Mouse (Mus musculus): ENCODE measurements around the gene Cabin1. TPM values are rescaled to one million over a fixed set of nuclear protein-coding genes. Genes with fewer than 3 reads are reported as not detected.

The Cabin1 gene
- polyA plus RNA-seq, 1 experiment from 2014 or later = 30.7 TPM

- ATAC-seq (ENCODE audit: insufficient number of reproducible peaks, low FRiP score, low TSS enrichment, low read depth) (no peak), DNase-seq (ENCODE audit: low spot score) (no peak)
- no peaks in the 10 kb centered on the region for H3K36me3 ChIP-seq (ENCODE audit: control insufficient read depth, insufficient read depth, low read length)
- H3K4me3 ChIP-seq (ENCODE audit: low read depth, low read length) = no peak overlapping the region
- no peaks in the 10 kb centered on the region for H3K9me3 ChIP-seq (ENCODE audit: control insufficient read depth, low read length)
- no peak overlapping the region for H3K27ac ChIP-seq (replicated peaks; ENCODE audit: low read depth, low read length)
- no peaks in the 10 kb centered on the region for H3K27me3 ChIP-seq (ENCODE audit: control insufficient read depth, insufficient read depth, low read length)
- 90% methylated on average over 12 of the region's 12 CpGs for WGBS
- H3K9ac ChIP-seq (ENCODE audit: low read length) = no peak overlapping the region
- no peak overlapping the region for H3K4me2 ChIP-seq (ENCODE audit: low read depth, severe bottlenecking)
- H3K4me1 ChIP-seq (ENCODE audit: control insufficient read depth, insufficient read depth, low read length) = no peaks in the 10 kb centered on the region
These were observed 127.9 kb downstream of the Cabin1 start for GRCm38 (mm10) chr10:75636084-75636786.

- DNase-seq (ENCODE audit: low spot score) (peak; percentile 93), ATAC-seq (ENCODE audit: insufficient number of reproducible peaks, low FRiP score, low TSS enrichment, low read depth) (no peak)
- H3K27ac ChIP-seq (replicated peaks; ENCODE audit: low read depth, low read length) = no peak overlapping the region
- H3K4me3 ChIP-seq (ENCODE audit: low read depth, low read length) = no peak overlapping the region
- H3K9ac ChIP-seq (ENCODE audit: low read length) = no peak overlapping the region
- WGBS = 6% methylated on average over 9 of the region's 9 CpGs
- no peaks in the 10 kb centered on the region for H3K27me3 ChIP-seq (ENCODE audit: control insufficient read depth, insufficient read depth, low read length)
- no peaks in the 10 kb centered on the region for H3K9me3 ChIP-seq (ENCODE audit: control insufficient read depth, low read length)
- no peak overlapping the region for H3K4me2 ChIP-seq (ENCODE audit: low read depth, severe bottlenecking)
- no peaks in the 10 kb centered on the region for H3K36me3 ChIP-seq (ENCODE audit: control insufficient read depth, insufficient read depth, low read length)
- no peaks in the 10 kb centered on the region for H3K4me1 ChIP-seq (ENCODE audit: control insufficient read depth, insufficient read depth, low read length)
These were observed 128.5 kb downstream of the Cabin1 start for GRCm38 (mm10) chr10:75635693-75636055.

GRCm38 (mm10) chr10:75635019-75635692 is 129.0 kb downstream of the Cabin1 start:
- H3K4me2 ChIP-seq (ENCODE audit: low read depth, severe bottlenecking) = no peak overlapping the region
- H3K27me3 ChIP-seq (ENCODE audit: control insufficient read depth, insufficient read depth, low read length) = no peaks in the 10 kb centered on the region
- DNase-seq (ENCODE audit: low spot score) (no peak), ATAC-seq (ENCODE audit: insufficient number of reproducible peaks, low FRiP score, low TSS enrichment, low read depth) (no peak)
- WGBS = 68% methylated on average over 14 of the region's 14 CpGs
- no peaks in the 10 kb centered on the region for H3K36me3 ChIP-seq (ENCODE audit: control insufficient read depth, insufficient read depth, low read length)
- H3K9me3 ChIP-seq (ENCODE audit: control insufficient read depth, low read length) = no peaks in the 10 kb centered on the region
- no peak overlapping the region for H3K4me3 ChIP-seq (ENCODE audit: low read depth, low read length)
- H3K27ac ChIP-seq (replicated peaks; ENCODE audit: low read depth, low read length) = no peak overlapping the region
- H3K9ac ChIP-seq (ENCODE audit: low read length) = no peak overlapping the region
- no peaks in the 10 kb centered on the region for H3K4me1 ChIP-seq (ENCODE audit: control insufficient read depth, insufficient read depth, low read length)

- H3K9ac ChIP-seq (ENCODE audit: low read length) = no peak overlapping the region
- no peaks in the 10 kb centered on the region for H3K9me3 ChIP-seq (ENCODE audit: control insufficient read depth, low read length)
- H3K4me1 ChIP-seq (ENCODE audit: control insufficient read depth, insufficient read depth, low read length) = no peaks in the 10 kb centered on the region
- H3K4me3 ChIP-seq (ENCODE audit: low read depth, low read length) = no peak overlapping the region
- DNase-seq (ENCODE audit: low spot score) (no peak), ATAC-seq (ENCODE audit: insufficient number of reproducible peaks, low FRiP score, low TSS enrichment, low read depth) (no peak)
- H3K4me2 ChIP-seq (ENCODE audit: low read depth, severe bottlenecking) = no peak overlapping the region
- no peaks in the 10 kb centered on the region for H3K36me3 ChIP-seq (ENCODE audit: control insufficient read depth, insufficient read depth, low read length)
- H3K27ac ChIP-seq (replicated peaks; ENCODE audit: low read depth, low read length) = no peak overlapping the region
- 91% methylated on average over 8 of the region's 8 CpGs for WGBS
- H3K27me3 ChIP-seq (ENCODE audit: control insufficient read depth, insufficient read depth, low read length) = no peaks in the 10 kb centered on the region
These were observed 129.5 kb downstream of the Cabin1 start for GRCm38 (mm10) chr10:75634610-75635009.

GRCm38 (mm10) chr10:75633576-75634139 is 130.5 kb downstream of the Cabin1 start:
- 78% methylated on average over 13 of the region's 14 CpGs for WGBS
- no peak overlapping the region for H3K27ac ChIP-seq (replicated peaks; ENCODE audit: low read depth, low read length)
- DNase-seq (ENCODE audit: low spot score) (no peak), ATAC-seq (ENCODE audit: insufficient number of reproducible peaks, low FRiP score, low TSS enrichment, low read depth) (no peak)
- no peak overlapping the region for H3K4me3 ChIP-seq (ENCODE audit: low read depth, low read length)
- no peaks in the 10 kb centered on the region for H3K4me1 ChIP-seq (ENCODE audit: control insufficient read depth, insufficient read depth, low read length)
- H3K9me3 ChIP-seq (ENCODE audit: control insufficient read depth, low read length) = no peaks in the 10 kb centered on the region
- H3K36me3 ChIP-seq (ENCODE audit: control insufficient read depth, insufficient read depth, low read length) = no peaks in the 10 kb centered on the region
- no peak overlapping the region for H3K4me2 ChIP-seq (ENCODE audit: low read depth, severe bottlenecking)
- no peak overlapping the region for H3K9ac ChIP-seq (ENCODE audit: low read length)
- H3K27me3 ChIP-seq (ENCODE audit: control insufficient read depth, insufficient read depth, low read length) = no peaks in the 10 kb centered on the region

GRCm38 (mm10) chr10:75633048-75633447 is 131.1 kb downstream of the Cabin1 start:
- 85% methylated on average over 5 of the region's 5 CpGs for WGBS
- DNase-seq (ENCODE audit: low spot score) (no peak), ATAC-seq (ENCODE audit: insufficient number of reproducible peaks, low FRiP score, low TSS enrichment, low read depth) (no peak)
- Histone ChIP-seq H3K9me3 (ENCODE audit: control insufficient read depth, low read length) (no peaks in the 10 kb centered on the region), H3K4me1 (ENCODE audit: control insufficient read depth, insufficient read depth, low read length) (no peaks in the 10 kb centered on the region), H3K27ac (replicated peaks; ENCODE audit: low read depth, low read length) (no peak overlapping the region), H3K36me3 (ENCODE audit: control insufficient read depth, insufficient read depth, low read length) (no peaks in the 10 kb centered on the region), H3K27me3 (ENCODE audit: control insufficient read depth, insufficient read depth, low read length) (no peaks in the 10 kb centered on the region), H3K4me3 (ENCODE audit: low read depth, low read length) (no peak overlapping the region), H3K9ac (ENCODE audit: low read length) (no peak overlapping the region), H3K4me2 (ENCODE audit: low read depth, severe bottlenecking) (no peak overlapping the region)

GRCm38 (mm10) chr10:75632633-75633032 is 131.5 kb downstream of the Cabin1 start:
- Histone ChIP-seq H3K27me3 (ENCODE audit: control insufficient read depth, insufficient read depth, low read length) (no peaks in the 10 kb centered on the region), H3K9ac (ENCODE audit: low read length) (no peak overlapping the region), H3K36me3 (ENCODE audit: control insufficient read depth, insufficient read depth, low read length) (no peaks in the 10 kb centered on the region), H3K4me1 (ENCODE audit: control insufficient read depth, insufficient read depth, low read length) (no peaks in the 10 kb centered on the region), H3K9me3 (ENCODE audit: control insufficient read depth, low read length) (no peaks in the 10 kb centered on the region), H3K4me3 (ENCODE audit: low read depth, low read length) (no peak overlapping the region), H3K27ac (replicated peaks; ENCODE audit: low read depth, low read length) (no peak overlapping the region), H3K4me2 (ENCODE audit: low read depth, severe bottlenecking) (no peak overlapping the region)
- ATAC-seq (ENCODE audit: insufficient number of reproducible peaks, low FRiP score, low TSS enrichment, low read depth) = no peak
- no peak for DNase-seq (ENCODE audit: low spot score)
- 67% methylated on average over 5 of the region's 5 CpGs for WGBS

GRCm38 (mm10) chr10:75627490-75627889 is 136.7 kb downstream of the Cabin1 start:
- no peaks in the 10 kb centered on the region for H3K9me3 ChIP-seq (ENCODE audit: control insufficient read depth, low read length)
- H3K4me1 ChIP-seq (ENCODE audit: control insufficient read depth, insufficient read depth, low read length) = no peaks in the 10 kb centered on the region
- no peak overlapping the region for H3K27ac ChIP-seq (replicated peaks; ENCODE audit: low read depth, low read length)
- ATAC-seq (ENCODE audit: insufficient number of reproducible peaks, low FRiP score, low TSS enrichment, low read depth) = no peak
- H3K4me2 ChIP-seq (ENCODE audit: low read depth, severe bottlenecking) = no peak overlapping the region
- no peak overlapping the region for H3K9ac ChIP-seq (ENCODE audit: low read length)
- WGBS = 92% methylated on average over 3 of the region's 3 CpGs
- H3K4me3 ChIP-seq (ENCODE audit: low read depth, low read length) = no peak overlapping the region
- no peaks in the 10 kb centered on the region for H3K27me3 ChIP-seq (ENCODE audit: control insufficient read depth, insufficient read depth, low read length)
- no peaks in the 10 kb centered on the region for H3K36me3 ChIP-seq (ENCODE audit: control insufficient read depth, insufficient read depth, low read length)
- no peak for DNase-seq (ENCODE audit: low spot score)
